Mouse (Mus musculus): ENCODE measurements around the gene Ccl1.

Gene Ccl1

DNA sequence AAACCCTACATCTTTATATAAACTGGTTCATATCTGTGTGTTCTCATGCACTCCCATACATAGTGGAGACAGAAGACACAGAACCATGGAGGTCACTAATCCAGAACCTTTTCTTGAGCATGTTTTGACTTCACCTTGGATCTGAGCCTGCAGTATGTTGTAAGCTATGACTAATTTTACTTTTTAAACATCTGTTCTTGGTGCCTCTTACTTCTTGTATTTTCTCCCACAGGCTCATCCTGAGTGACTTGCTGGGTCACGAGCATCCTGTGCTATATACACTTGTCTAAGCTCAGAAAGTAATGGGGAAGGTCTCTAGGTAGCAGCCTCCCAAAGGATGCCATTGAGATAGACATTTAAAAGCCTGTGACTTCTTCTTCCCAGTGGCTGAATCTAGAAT, 172.5 kb downstream of the Ccl1 start:
- DNase-seq (ENCODE audit: low read depth in 1 of 2, low spot score in 2 of 2), result no peak

Data from monocyte, adult 2 months (primary cell).